Mouse (Mus musculus) forebrain, embryonic 16.5 days (tissue): ENCODE measurements around the gene Acat2. TPM values are rescaled to one million over a fixed set of nuclear protein-coding genes. Genes with fewer than 3 reads are reported as not detected.
A peak's percentile ranks its signal among the peaks of the same experiment; 100 is the strongest.
"Not testable (repeated sequence)": the region's sequence is repeated elsewhere in the genome, so short reads cannot be mapped to it uniquely, and the experiment has no call there.

Source experiments
- ATAC-seq: fragments of 200-750 bp; cut with Nextera tagmentation; 2 replicates; pipeline ENCODE4 v1.8.0; 2017; ENCODE audit warnings: mild to moderate bottlenecking, moderate library complexity
- H3K27ac ChIP-seq: fragments of 300-500 bp; sonication (generic); 2 replicates; pipeline ENCODE4 v1.5.1; 2014; ENCODE audit warnings: low read length, control low read depth
- H3K27me3 ChIP-seq: fragments of 300-500 bp; sonication (generic); replicated peaks from 2 replicates; pipeline ENCODE4 v1.6.1; 2014; ENCODE audit warnings: low read length; ENCODE audit not compliant: control insufficient read depth, insufficient read depth
- H3K36me3 ChIP-seq: fragments of 300-500 bp; sonication (generic); 2 replicates; pipeline ENCODE4 v1.6.1; 2014; ENCODE audit not compliant: control insufficient read depth, insufficient read depth
- H3K4me1 ChIP-seq: fragments of 300-500 bp; sonication (generic); replicated peaks from 2 replicates; pipeline ENCODE4 v1.6.1; 2014; ENCODE audit warnings: low read length; ENCODE audit not compliant: control insufficient read depth, insufficient read depth
- H3K4me2 ChIP-seq: fragments of 300-500 bp; sonication (generic); 2 replicates; pipeline ENCODE4 v1.6.1; 2014; ENCODE audit warnings: mild to moderate bottlenecking, low read length, control low read depth
- H3K4me3 ChIP-seq: fragments of 300-500 bp; sonication (generic); replicated peaks from 2 replicates; pipeline ENCODE4 v1.5.1; 2014; ENCODE audit warnings: mild to moderate bottlenecking, low read length, control low read depth
- H3K9ac ChIP-seq: fragments of 300-500 bp; sonication (generic); replicated peaks from 2 replicates; pipeline ENCODE4 v1.6.1; 2014; ENCODE audit warnings: low read depth, low read length, control low read depth
- H3K9me3 ChIP-seq: fragments of 300-500 bp; sonication (generic); 2 replicates; pipeline ENCODE4 v1.6.1; 2016; ENCODE audit warnings: low read length; ENCODE audit not compliant: control insufficient read depth
- WGBS: fragments of 180-500 bp; shearing (Covaris S2); extraction: QIAGEN DNeasy Blood & Tissue Kit; methylation state at CpG from one replicate; pipeline ENCODE4 v1.1.7; 2014; 5-methylcytosine and 5-hydroxymethylcytosine counted together
- polyA plus RNA-seq: library from polyadenylated mRNA; unstranded; fragments of >200 nt; fragmentation: Nextera tagmentation; extraction: Ambion mirVana; gene quantifications from 2 replicates; pipeline ENCODE4 v1.2.1, GENCODE M21; 2015

Gene Acat2
- polyA plus RNA-seq, 1 experiment from 2014 or later, result 336 TPM

- Histone ChIP-seq H3K27ac (no peak overlapping the region), H3K9ac (no peak overlapping the region), H3K9me3 (no peaks in the 10 kb centered on the region), H3K4me3 (no peak overlapping the region), H3K36me3 (no peaks in the 10 kb centered on the region), H3K4me1 (no peaks in the 10 kb centered on the region), H3K27me3 (no peaks in the 10 kb centered on the region), H3K4me2 (no peak overlapping the region)
- ATAC-seq, result no peak
- 91% methylated on average over 5 of the region's 5 CpGs for WGBS
Observed at GRCm38 (mm10) chr17:12997890-12998289, 37.3 kb upstream of the Acat2 start.

GRCm38 (mm10) chr17:12996345-12996744, 35.8 kb upstream of the Acat2 start:
- no peaks in the 10 kb centered on the region for H3K27me3 ChIP-seq
- no peak overlapping the region for H3K27ac ChIP-seq
- WGBS, result 14% methylated on average over 3 of the region's 3 CpGs
- no peak overlapping the region for H3K4me3 ChIP-seq
- no peak for ATAC-seq
- H3K9ac ChIP-seq, result no peak overlapping the region
- H3K4me2 ChIP-seq, result no peak overlapping the region
- H3K4me1 ChIP-seq, result no peaks in the 10 kb centered on the region
- H3K36me3 ChIP-seq, result no peaks in the 10 kb centered on the region
- H3K9me3 ChIP-seq, result no peaks in the 10 kb centered on the region

GRCm38 (mm10) chr17:12994069-12994468, 33.5 kb upstream of the Acat2 start, which contains the start of gene Wtap:
TSS of gene Wtap (minus strand) at chr17:12994169.
- Histone ChIP-seq H3K27ac (peak within 1 kb of the TSS; percentile 97; the same call in 1 of the 2 replicates), H3K4me3 (peak within 1 kb of the TSS; percentile 65), H3K27me3 (no peaks in the 10 kb centered on the region), H3K4me1 (peaks cover 9% of the 10 kb centered on the region), H3K4me2 (peak within 1 kb of the TSS; percentile 78), H3K9me3 (no peaks in the 10 kb centered on the region), H3K36me3 (no peaks in the 10 kb centered on the region), H3K9ac (peak within 1 kb of the TSS; percentile 91)
- no peak for ATAC-seq
- WGBS, result 74% methylated on average over 1 of the region's 1 CpGs

- Histone ChIP-seq H3K9me3 (no peaks in the 10 kb centered on the region), H3K36me3 (no peaks in the 10 kb centered on the region), H3K4me2 (peak overlapping the region; percentile 78), H3K27me3 (no peaks in the 10 kb centered on the region), H3K4me3 (peak overlapping the region; percentile 65), H3K27ac (peak overlapping the region; percentile 97), H3K9ac (peak overlapping the region; percentile 91), H3K4me1 (peaks cover 15% of the 10 kb centered on the region)
- under 1% methylated on average over 51 of the region's 51 CpGs for WGBS
- ATAC-seq, result peak; percentile 84
Observed at GRCm38 (mm10) chr17:12992470-12992991, 32.0 kb upstream of the Acat2 start.

GRCm38 (mm10) chr17:12991635-12992358, 31.2 kb upstream of the Acat2 start:
- no peaks in the 10 kb centered on the region for H3K27me3 ChIP-seq
- H3K27ac ChIP-seq, result peak overlapping the region; percentile 97
- H3K9me3 ChIP-seq, result no peaks in the 10 kb centered on the region
- peak overlapping the region; percentile 94 for H3K4me2 ChIP-seq
- peak overlapping the region; percentile 65 for H3K4me3 ChIP-seq
- peak; percentile 89 for ATAC-seq
- H3K36me3 ChIP-seq, result no peaks in the 10 kb centered on the region
- WGBS, result 0% methylated on average over 61 of the region's 84 CpGs
- peaks cover 15% of the 10 kb centered on the region for H3K4me1 ChIP-seq
- H3K9ac ChIP-seq, result peak overlapping the region; percentile 91

- H3K9ac ChIP-seq, result peak overlapping the region; percentile 91
- H3K36me3 ChIP-seq, result no peaks in the 10 kb centered on the region
- WGBS, result 1% methylated on average over 12 of the region's 12 CpGs
- no peaks in the 10 kb centered on the region for H3K9me3 ChIP-seq
- peak overlapping the region; percentile 94 for H3K4me2 ChIP-seq
- no peak for ATAC-seq
- peaks cover 15% of the 10 kb centered on the region for H3K4me1 ChIP-seq
- peak overlapping the region; percentile 65 for H3K4me3 ChIP-seq
- H3K27me3 ChIP-seq, result no peaks in the 10 kb centered on the region
- peak overlapping the region; percentile 97 for H3K27ac ChIP-seq
Observed at GRCm38 (mm10) chr17:12991194-12991634, 30.7 kb upstream of the Acat2 start.

GRCm38 (mm10) chr17:12990567-12991145, 30.1 kb upstream of the Acat2 start:
- no peak overlapping the region; the same call in 1 of the 2 replicates for H3K27ac ChIP-seq
- H3K4me3 ChIP-seq, result peak overlapping the region; percentile 65
- H3K27me3 ChIP-seq, result no peaks in the 10 kb centered on the region
- H3K4me2 ChIP-seq, result peak overlapping the region; percentile 94
- peaks cover 15% of the 10 kb centered on the region for H3K4me1 ChIP-seq
- no peaks in the 10 kb centered on the region for H3K9me3 ChIP-seq
- no peak for ATAC-seq
- peak overlapping the region; percentile 91 for H3K9ac ChIP-seq
- 68% methylated on average over 8 of the region's 8 CpGs for WGBS
- H3K36me3 ChIP-seq, result no peaks in the 10 kb centered on the region

- 95% methylated on average over 8 of the region's 8 CpGs for WGBS
- H3K9me3 ChIP-seq, result not testable (repeated sequence)
Observed at GRCm38 (mm10) chr17:12988096-12988495, 27.5 kb upstream of the Acat2 start.

GRCm38 (mm10) chr17:12983988-12984387, 23.4 kb upstream of the Acat2 start:
- H3K4me1 ChIP-seq, result peaks cover 6% of the 10 kb centered on the region
- H3K4me3 ChIP-seq, result no peak overlapping the region
- H3K9ac ChIP-seq, result no peak overlapping the region
- no peak for ATAC-seq
- no peaks in the 10 kb centered on the region for H3K9me3 ChIP-seq
- H3K36me3 ChIP-seq, result peaks cover 28% of the 10 kb centered on the region
- H3K27ac ChIP-seq, result no peak overlapping the region
- H3K27me3 ChIP-seq, result no peaks in the 10 kb centered on the region
- no peak overlapping the region for H3K4me2 ChIP-seq
- 80% methylated on average over 2 of the region's 2 CpGs for WGBS

More at GRCm38 (mm10) chr17:12988096-12988495, 27.5 kb upstream of the Acat2 start:
- not testable (repeated sequence) for H3K4me2 ChIP-seq, H3K27ac ChIP-seq, ATAC-seq, H3K27me3 ChIP-seq, H3K4me3 ChIP-seq, H3K9ac ChIP-seq, H3K36me3 ChIP-seq
- H3K4me1 ChIP-seq, result peaks cover 15% of the 10 kb centered on the region
